Mouse (Mus musculus): ENCODE data around the gene Rhoj. TPM values are rescaled to one million over a fixed set of nuclear protein-coding genes. Genes with fewer than 3 reads are reported as not detected.

The Rhoj gene
- total RNA-seq (2021): 10 to 100 TPM; 13.7 to 19.7 TPM
- long read RNA-seq, experiment 1, transcript Rhoj-201 (5 exons, 2,350 nt): major isoform, 26 of 28 reads
- long read RNA-seq, experiment 1, partial matches to known transcripts: 1 of 28 reads
- long read RNA-seq, experiment 1, other reads (novel, unspliced or antisense): 1 of 28 reads
- long read RNA-seq, experiment 2, transcript Rhoj-201 (5 exons, 2,350 nt): major isoform, 12 of 15 reads
- long read RNA-seq, experiment 2, partial matches to known transcripts: 3 of 15 reads
- long read RNA-seq, experiment 2, other reads (novel, unspliced or antisense): 0 of 15 reads

GRCm38 (mm10) chr12:75307961-75308951 lies at the start of gene Rhoj:
Rhoj (plus strand) TSS chr12:75308322.
- peak within 1 kb of the TSS; percentile 88 for H3K4me3 ChIP-seq
- H3K27ac ChIP-seq: peak within 1 kb of the TSS; percentile 98
- peak; percentile 80 for DNase-seq
- intact Hi-C loops (cut with DNase I): no loop called here
- no peak for TF ChIP-seq CTCF (IDR thresholded peaks at IDR 0.05)

- intact Hi-C loops (cut with DNase I): no loop called here
- Histone ChIP-seq H3K4me3 (no peak overlapping the region), H3K27ac (peak overlapping the region; percentile 59)
- DNase-seq: peak; percentile 49
- no peak for TF ChIP-seq CTCF (IDR thresholded peaks at IDR 0.05)
Measured at GRCm38 (mm10) chr12:75271726-75272125, 36.4 kb upstream of the Rhoj start.

GRCm38 (mm10) chr12:75275730-75276129 lies 32.4 kb upstream of the Rhoj start:
- H3K4me3 ChIP-seq: no peak overlapping the region
- intact Hi-C loops (cut with DNase I): loop anchor here (5.0 kb wide), 1 partner anchor 37 kb away; no protein-coding TSS in a partner anchor
- peak overlapping the region; percentile 31; the same call in 1 of the 2 replicates for H3K27ac ChIP-seq
- no peak for TF ChIP-seq CTCF (IDR thresholded peaks at IDR 0.05)
- peak; percentile 54 for DNase-seq

- TF ChIP-seq CTCF (IDR thresholded peaks at IDR 0.05): no peak
- Histone ChIP-seq H3K4me3 (no peak overlapping the region), H3K27ac (no peak overlapping the region)
- no peak for DNase-seq
- intact Hi-C loops (cut with DNase I): loop anchor here (5.0 kb wide), 1 partner anchor 35 kb away; no protein-coding TSS in a partner anchor
Measured at GRCm38 (mm10) chr12:75277425-75277824, 30.7 kb upstream of the Rhoj start.

GRCm38 (mm10) chr12:75280502-75280901 lies 27.6 kb upstream of the Rhoj start:
- H3K4me3 ChIP-seq: no peak overlapping the region
- H3K27ac ChIP-seq: no peak overlapping the region
- intact Hi-C loops (cut with DNase I): loop anchor here (5.0 kb wide), 2 partner anchors 87 to 107 kb away; no protein-coding TSS in a partner anchor
- DNase-seq: peak; percentile 38
- TF ChIP-seq CTCF (IDR thresholded peaks at IDR 0.05): peak; percentile 77

- Histone ChIP-seq H3K4me3 (no peak overlapping the region), H3K27ac (peak overlapping the region; percentile 65)
- no peak for DNase-seq
- intact Hi-C loops (cut with DNase I): loop anchor here (5.0 kb wide), 2 partner anchors 84 to 104 kb away; no protein-coding TSS in a partner anchor
- TF ChIP-seq CTCF (IDR thresholded peaks at IDR 0.05): no peak
Measured at GRCm38 (mm10) chr12:75283226-75283625, 24.9 kb upstream of the Rhoj start.

- no peak for TF ChIP-seq CTCF (IDR thresholded peaks at IDR 0.05)
- H3K4me3 ChIP-seq: no peak overlapping the region
- peak overlapping the region; percentile 77 for H3K27ac ChIP-seq
- DNase-seq: peak; percentile 75
- intact Hi-C loops (cut with DNase I): no loop called here
Measured at GRCm38 (mm10) chr12:75286166-75286565, 22.0 kb upstream of the Rhoj start.

- H3K27ac ChIP-seq: no peak overlapping the region; the same call in 1 of the 2 replicates
- intact Hi-C loops (cut with DNase I): no loop called here
- TF ChIP-seq CTCF (IDR thresholded peaks at IDR 0.05): no peak
- DNase-seq: no peak
- no peak overlapping the region for H3K4me3 ChIP-seq
Measured at GRCm38 (mm10) chr12:75290524-75290923, 17.6 kb upstream of the Rhoj start.

- intact Hi-C loops (cut with DNase I): no loop called here
- no peak overlapping the region for H3K27ac ChIP-seq
- no peak overlapping the region for H3K4me3 ChIP-seq
- DNase-seq: no peak
- no peak for TF ChIP-seq CTCF (IDR thresholded peaks at IDR 0.05)
Measured at GRCm38 (mm10) chr12:75291556-75291955, 16.6 kb upstream of the Rhoj start.

- TF ChIP-seq CTCF (IDR thresholded peaks at IDR 0.05): no peak
- no peak for DNase-seq
- Histone ChIP-seq H3K27ac (no peak overlapping the region), H3K4me3 (no peak overlapping the region)
- intact Hi-C loops (cut with DNase I): no loop called here
Measured at GRCm38 (mm10) chr12:75292939-75293338, 15.2 kb upstream of the Rhoj start.

GRCm38 (mm10) chr12:75299865-75300264 lies 8.3 kb upstream of the Rhoj start:
- no peak for TF ChIP-seq CTCF (IDR thresholded peaks at IDR 0.05)
- no peak for DNase-seq
- H3K4me3 ChIP-seq: no peak overlapping the region
- no peak overlapping the region for H3K27ac ChIP-seq
- intact Hi-C loops (cut with DNase I): no loop called here

- Histone ChIP-seq H3K27ac (peak overlapping the region; percentile 80), H3K4me3 (no peak overlapping the region)
- intact Hi-C loops (cut with DNase I): no loop called here
- DNase-seq: peak; percentile 89
- TF ChIP-seq CTCF (IDR thresholded peaks at IDR 0.05): no peak
Measured at GRCm38 (mm10) chr12:75304132-75304531, 4.0 kb upstream of the Rhoj start.

All from gastrocnemius, adult 2 months (tissue).